Mouse (Mus musculus) lung, embryonic 16.5 days (tissue): Measurements from ENCODE around the gene Git2. TPM values are rescaled to one million over a fixed set of nuclear protein-coding genes. Genes with fewer than 3 reads are reported as not detected.

Experiments used
- ATAC-seq: fragments of 200-750 bp; cut with Nextera tagmentation; 2 replicates; pipeline ENCODE4 v1.8.0; 2017; ENCODE audit warnings: low read depth, mild to moderate bottlenecking, moderate library complexity
- H3K27ac ChIP-seq: fragments of 300-500 bp; sonication (generic); 2 replicates; pipeline ENCODE4 v1.5.1; 2014; ENCODE audit warnings: mild to moderate bottlenecking, control low read depth, low read length
- H3K27me3 ChIP-seq: fragments of 300-500 bp; sonication (generic); 2 replicates; pipeline ENCODE4 v1.6.1; 2014; ENCODE audit warnings: low read depth, low read length, mixed read lengths; ENCODE audit not compliant: control insufficient read depth, insufficient read depth
- H3K36me3 ChIP-seq: fragments of 300-500 bp; sonication (generic); 2 replicates; pipeline ENCODE4 v1.6.1; 2014; ENCODE audit warnings: low read length; ENCODE audit not compliant: control insufficient read depth, insufficient read depth
- H3K4me1 ChIP-seq: fragments of 300-500 bp; sonication (generic); replicated peaks from 2 replicates; pipeline ENCODE4 v1.6.1; 2014; ENCODE audit warnings: low read length, mixed read lengths; ENCODE audit not compliant: control insufficient read depth, insufficient read depth
- H3K4me2 ChIP-seq: fragments of 300-500 bp; sonication (generic); 2 replicates; pipeline ENCODE4 v1.6.1; 2014; ENCODE audit warnings: low read depth, low read length, control low read depth
- H3K4me3 ChIP-seq: fragments of 300-500 bp; sonication (generic); 2 replicates; pipeline ENCODE4 v1.5.1; 2014; ENCODE audit warnings: mild to moderate bottlenecking, low read length, control low read depth
- H3K9ac ChIP-seq: fragments of 300-500 bp; sonication (generic); 2 replicates; pipeline ENCODE4 v1.6.1; 2014; ENCODE audit warnings: low read length, control low read depth
- H3K9me3 ChIP-seq: fragments of 300-500 bp; sonication (generic); 2 replicates; pipeline ENCODE4 v1.6.1; 2016; ENCODE audit warnings: low read length; ENCODE audit not compliant: control insufficient read depth
- WGBS: fragments of 180-500 bp; shearing (Covaris S2); extraction: QIAGEN DNeasy Blood & Tissue Kit; methylation state at CpG from one replicate; pipeline ENCODE4 v1.1.7; 2014; 5-methylcytosine and 5-hydroxymethylcytosine counted together
- polyA plus RNA-seq: library from polyadenylated mRNA; unstranded; fragments of >200 nt; fragmentation: Nextera tagmentation; extraction: Ambion mirVana; gene quantifications from 2 replicates; pipeline ENCODE4 v1.2.1, GENCODE M21; 2015

Git2 gene
- polyA plus RNA-seq, 1 experiment from 2014 or later: 59.0 TPM

DNA sequence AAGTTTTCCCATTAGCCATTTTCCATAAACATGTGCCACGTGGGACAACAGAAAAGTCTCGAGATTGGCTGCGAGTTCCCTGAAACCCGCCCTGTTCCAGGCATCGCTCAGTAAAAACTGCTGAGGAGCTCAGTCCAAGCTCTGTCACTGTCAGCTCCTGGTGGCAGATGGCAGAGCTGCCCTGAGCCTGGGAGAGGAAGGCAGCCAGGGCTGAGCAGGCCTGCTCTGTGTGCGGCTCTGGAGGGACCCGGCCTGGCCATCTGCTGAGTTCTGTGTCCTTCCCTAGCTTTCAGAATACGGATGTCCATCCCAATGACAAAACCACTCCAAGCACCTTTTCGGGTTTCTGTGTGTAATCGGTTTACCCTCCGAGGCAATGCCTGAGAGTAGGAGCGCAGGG, 21.9 kb downstream of the Git2 start:
- Histone ChIP-seq H3K4me1 (no peaks in the 10 kb centered on the region), H3K9me3 (no peaks in the 10 kb centered on the region), H3K9ac (no peak overlapping the region), H3K36me3 (peaks cover 46% of the 10 kb centered on the region), H3K4me3 (no peak overlapping the region), H3K27me3 (no peaks in the 10 kb centered on the region), H3K4me2 (no peak overlapping the region), H3K27ac (no peak overlapping the region)
- WGBS: 91% methylated on average over 12 of the region's 12 CpGs
- no peak for ATAC-seq

DNA sequence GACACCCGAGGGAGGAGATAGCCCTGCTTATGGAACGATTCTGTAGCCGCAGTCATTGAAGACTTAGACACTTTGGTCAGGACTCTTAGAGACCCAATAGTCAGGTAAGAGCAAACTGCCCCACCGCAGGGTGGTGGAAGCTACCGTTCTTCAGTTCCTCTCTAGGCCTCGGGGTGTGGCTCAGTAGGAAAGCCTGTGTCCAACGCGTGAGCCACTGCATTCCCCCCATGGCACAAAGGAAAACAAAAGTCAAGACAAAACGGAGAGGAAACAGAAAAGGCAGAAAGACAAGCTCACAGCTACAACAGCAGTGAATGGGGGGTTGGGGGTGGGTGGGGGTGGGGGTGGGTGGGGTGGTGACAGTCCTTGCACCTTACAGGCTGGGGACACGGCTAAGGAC, 22.9 kb downstream of the Git2 start:
- Histone ChIP-seq H3K4me2 (no peak overlapping the region), H3K9me3 (no peaks in the 10 kb centered on the region), H3K27ac (no peak overlapping the region), H3K4me3 (no peak overlapping the region), H3K27me3 (no peaks in the 10 kb centered on the region), H3K36me3 (peaks cover 55% of the 10 kb centered on the region), H3K9ac (no peak overlapping the region), H3K4me1 (no peaks in the 10 kb centered on the region)
- WGBS: 89% methylated on average over 10 of the region's 10 CpGs
- ATAC-seq: no peak

DNA sequence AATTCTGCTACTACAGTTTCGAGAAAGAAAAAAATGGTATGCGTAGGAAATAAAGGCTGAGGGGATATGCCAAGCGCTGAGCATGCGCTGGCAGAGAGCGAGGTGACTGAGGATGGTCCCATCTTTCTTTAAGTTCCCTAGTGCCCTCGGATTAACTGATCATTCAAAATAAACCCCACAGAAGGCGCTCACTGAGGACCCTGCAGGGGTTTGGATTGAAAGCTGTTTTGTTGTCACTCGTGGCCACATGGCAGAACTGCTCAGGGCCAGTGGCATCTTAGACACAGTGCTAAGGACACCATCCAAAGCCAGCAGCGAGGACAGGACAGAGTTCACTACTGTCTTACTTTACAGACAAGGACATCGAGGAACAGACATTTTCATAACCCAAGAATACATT, 25.0 kb downstream of the Git2 start:
- H3K4me2 ChIP-seq: no peak overlapping the region
- no peaks in the 10 kb centered on the region for H3K27me3 ChIP-seq
- no peak overlapping the region for H3K27ac ChIP-seq
- H3K4me1 ChIP-seq: no peaks in the 10 kb centered on the region
- no peak overlapping the region for H3K9ac ChIP-seq
- no peaks in the 10 kb centered on the region for H3K9me3 ChIP-seq
- WGBS: 86% methylated on average over 10 of the region's 10 CpGs
- peaks cover 46% of the 10 kb centered on the region for H3K36me3 ChIP-seq
- no peak for ATAC-seq
- no peak overlapping the region for H3K4me3 ChIP-seq

- no peaks in the 10 kb centered on the region for H3K27me3 ChIP-seq
- H3K36me3 ChIP-seq: peaks cover 44% of the 10 kb centered on the region
- H3K27ac ChIP-seq: no peak overlapping the region
- 90% methylated on average over 5 of the region's 5 CpGs for WGBS
- H3K4me1 ChIP-seq: no peaks in the 10 kb centered on the region
- ATAC-seq: no peak
- H3K9me3 ChIP-seq: no peaks in the 10 kb centered on the region
- no peak overlapping the region for H3K9ac ChIP-seq
- H3K4me3 ChIP-seq: no peak overlapping the region
- H3K4me2 ChIP-seq: no peak overlapping the region
Measured at GRCm38 (mm10) chr5:114747521-114747920, 27.8 kb downstream of the Git2 start.

- Histone ChIP-seq H3K4me3 (no peak overlapping the region), H3K27ac (no peak overlapping the region), H3K4me2 (no peak overlapping the region), H3K27me3 (no peaks in the 10 kb centered on the region), H3K4me1 (no peaks in the 10 kb centered on the region), H3K36me3 (peaks cover 41% of the 10 kb centered on the region), H3K9ac (no peak overlapping the region), H3K9me3 (no peaks in the 10 kb centered on the region)
- 84% methylated on average over 4 of the region's 4 CpGs for WGBS
- no peak for ATAC-seq
Measured at GRCm38 (mm10) chr5:114746886-114747285, 28.4 kb downstream of the Git2 start.

GRCm38 (mm10) chr5:114745581-114745980, 29.7 kb downstream of the Git2 start:
- Histone ChIP-seq H3K9ac (no peak overlapping the region), H3K9me3 (no peaks in the 10 kb centered on the region), H3K4me3 (no peak overlapping the region), H3K4me1 (no peaks in the 10 kb centered on the region; the same call in 1 of the 2 replicates), H3K27me3 (no peaks in the 10 kb centered on the region), H3K4me2 (no peak overlapping the region), H3K27ac (no peak overlapping the region), H3K36me3 (peaks cover 46% of the 10 kb centered on the region)
- ATAC-seq: no peak
- WGBS: 83% methylated on average over 5 of the region's 5 CpGs

- no peak overlapping the region for H3K4me2 ChIP-seq
- H3K4me1 ChIP-seq: peaks cover 2% of the 10 kb centered on the region
- no peaks in the 10 kb centered on the region for H3K9me3 ChIP-seq
- no peaks in the 10 kb centered on the region for H3K27me3 ChIP-seq
- 83% methylated on average over 8 of the region's 8 CpGs for WGBS
- H3K9ac ChIP-seq: no peak overlapping the region
- no peak overlapping the region for H3K27ac ChIP-seq
- no peak overlapping the region for H3K4me3 ChIP-seq
- peaks cover 50% of the 10 kb centered on the region for H3K36me3 ChIP-seq
- no peak for ATAC-seq
Measured at GRCm38 (mm10) chr5:114743697-114744090, 31.6 kb downstream of the Git2 start.

DNA sequence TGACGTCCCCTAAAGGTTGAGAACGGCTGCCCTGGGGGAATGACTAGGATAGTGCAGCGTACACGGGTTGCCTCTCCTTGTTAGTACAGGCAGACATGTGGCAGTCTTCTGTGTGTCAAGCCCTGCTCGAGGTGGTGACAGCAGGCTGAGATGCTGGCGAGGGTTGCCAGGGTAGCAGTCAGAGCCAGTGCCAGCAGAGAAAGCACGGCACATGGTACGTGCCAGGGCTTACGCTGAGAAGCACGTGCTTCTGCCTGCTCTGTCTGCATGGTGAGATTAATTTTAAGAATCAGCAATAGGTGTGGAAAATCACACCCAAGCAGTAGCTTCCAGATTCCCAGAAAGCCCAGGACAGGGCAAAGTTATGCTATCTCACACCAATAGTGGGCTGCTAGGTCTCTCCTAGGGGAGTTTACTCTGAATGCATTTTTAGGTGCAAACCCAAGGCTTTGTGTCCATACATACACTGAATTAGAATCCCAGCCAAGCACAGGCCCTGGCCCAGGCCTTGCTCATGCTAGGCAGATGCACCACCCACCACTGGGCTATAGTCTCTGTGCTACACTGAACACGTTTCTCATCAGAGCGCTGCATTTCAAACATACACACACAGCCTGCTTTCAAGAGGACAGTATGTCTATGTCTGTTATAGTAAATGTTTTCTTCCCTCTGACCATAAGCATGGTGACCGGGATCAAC, 32.2 kb downstream of the Git2 start:
- Histone ChIP-seq H3K36me3 (peaks cover 50% of the 10 kb centered on the region), H3K4me2 (no peak overlapping the region), H3K4me3 (no peak overlapping the region), H3K9ac (no peak overlapping the region), H3K4me1 (peaks cover 8% of the 10 kb centered on the region), H3K27ac (no peak overlapping the region), H3K27me3 (no peaks in the 10 kb centered on the region), H3K9me3 (no peaks in the 10 kb centered on the region)
- ATAC-seq: no peak
- 91% methylated on average over 13 of the region's 13 CpGs for WGBS

DNA sequence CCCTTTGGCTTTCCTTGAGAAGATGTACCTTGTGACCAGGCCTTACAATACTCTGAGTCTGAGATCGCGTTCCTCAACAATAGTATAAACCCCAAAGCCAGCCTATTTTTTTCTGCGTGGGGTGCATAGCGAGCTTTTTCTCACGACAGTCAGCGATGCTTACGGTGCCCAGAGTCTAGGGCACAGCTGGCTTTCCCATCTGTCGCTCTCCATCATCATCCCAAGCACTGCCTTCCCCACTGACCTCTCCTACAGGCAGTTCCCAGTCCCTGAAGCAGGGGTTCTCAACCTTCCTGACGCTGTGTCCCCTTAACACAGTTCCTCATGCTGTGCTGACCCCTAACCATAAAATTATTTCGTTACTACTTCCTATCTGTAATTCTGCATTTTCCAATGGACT, 32.7 kb downstream of the Git2 start:
- H3K9me3 ChIP-seq: no peaks in the 10 kb centered on the region
- peaks cover 10% of the 10 kb centered on the region for H3K4me1 ChIP-seq
- 92% methylated on average over 10 of the region's 10 CpGs for WGBS
- H3K4me2 ChIP-seq: no peak overlapping the region
- no peak overlapping the region for H3K9ac ChIP-seq
- no peak overlapping the region for H3K27ac ChIP-seq
- peaks cover 47% of the 10 kb centered on the region for H3K36me3 ChIP-seq
- H3K27me3 ChIP-seq: no peaks in the 10 kb centered on the region
- H3K4me3 ChIP-seq: no peak overlapping the region
- no peak for ATAC-seq

GRCm38 (mm10) chr5:114740595-114740994, 34.7 kb downstream of the Git2 start:
- peaks cover 57% of the 10 kb centered on the region for H3K36me3 ChIP-seq
- WGBS: 59% methylated on average over 4 of the region's 4 CpGs
- H3K9ac ChIP-seq: 0 out of 2 replicates have a peak overlapping the region, but pooled peaks have one; percentile 9
- peaks cover 15% of the 10 kb centered on the region for H3K4me1 ChIP-seq
- H3K4me3 ChIP-seq: no peak overlapping the region
- H3K4me2 ChIP-seq: no peak overlapping the region
- H3K27me3 ChIP-seq: no peaks in the 10 kb centered on the region
- H3K9me3 ChIP-seq: no peaks in the 10 kb centered on the region
- H3K27ac ChIP-seq: no peak overlapping the region
- ATAC-seq: no peak
